Comparison of ENCODE assay signal across 25 mouse cellular contexts in the genomic region with DNA sequence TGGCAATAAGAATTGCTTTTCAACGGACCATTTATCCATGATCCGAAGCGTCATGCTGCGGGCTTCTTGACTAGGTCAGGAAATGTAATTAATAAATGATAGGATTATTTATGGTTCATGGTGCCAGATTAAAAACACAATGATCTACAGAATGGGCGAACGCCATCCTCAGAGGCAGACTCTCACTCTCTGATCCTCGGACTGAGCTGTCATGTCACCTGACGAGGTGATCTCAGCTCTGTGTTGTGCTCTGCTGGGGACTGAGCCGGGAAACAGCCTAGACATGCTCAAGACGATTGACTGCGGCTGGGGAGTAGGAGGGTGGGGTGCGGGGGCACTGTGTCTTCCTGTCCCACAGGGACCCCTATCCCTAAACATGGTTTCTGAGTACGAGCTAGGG.
A peak's percentile ranks its signal among the peaks of the same experiment; 100 is the strongest.
DNase-seq lines count a peak whose midpoint lies in the region; ATAC-seq lines count a peak whose summit lies in the region.
"Had no signal": no experiment of that assay in that cellular context is flagged by ENCODE, and none has a peak within 500 bp of the region (broad histone marks: within the 10 kb centered on the region; RNA-seq: fewer than 3 reads in every experiment).

No protein-coding gene starts in this region.

- WGBS in forebrain, embryonic 12.5 days: 47% methylated on average over 13 of the region's 13 CpGs
- WGBS in forebrain, embryonic 10.5 days: 68% methylated on average over 13 of the region's 13 CpGs
- WGBS in hindbrain, embryonic 16.5 days: 44% methylated on average over 13 of the region's 13 CpGs
- 71% methylated on average over 13 of the region's 13 CpGs for WGBS in hindbrain, embryonic 10.5 days
- WGBS in neural tube, embryonic 13.5 days: 35% methylated on average over 13 of the region's 13 CpGs
- 70% methylated on average over 13 of the region's 13 CpGs for WGBS in intestine, embryonic 15.5 days

- H3K4me1 ChIP-seq in forebrain, embryonic 12.5 days: peaks cover 23% of the 10 kb centered on the region
- peaks cover 24% of the 10 kb centered on the region for H3K4me1 ChIP-seq in forebrain, embryonic 10.5 days
- H3K4me1 ChIP-seq in hindbrain, embryonic 16.5 days (ENCODE audit: control insufficient read depth, insufficient read depth, low read depth, low read length): peaks cover 7% of the 10 kb centered on the region
- peaks cover 8% of the 10 kb centered on the region; the same call in 1 of the 2 replicates for H3K4me1 ChIP-seq in hindbrain, embryonic 10.5 days (replicated peaks)
- peaks cover 12% of the 10 kb centered on the region for H3K4me1 ChIP-seq in neural tube, embryonic 13.5 days (replicated peaks)
- H3K4me1 ChIP-seq in intestine, embryonic 15.5 days (replicated peaks): no peaks in the 10 kb centered on the region
- H3K4me1 ChIP-seq: embryonic facial prominence, embryonic 12.5 days; liver, embryonic 12.5 days; stomach, embryonic 15.5 days had no signal

- no peaks in the 10 kb centered on the region for H3K36me3 ChIP-seq in forebrain, embryonic 12.5 days (replicated peaks)
- H3K36me3 ChIP-seq in forebrain, embryonic 10.5 days (replicated peaks): no peaks in the 10 kb centered on the region
- H3K36me3 ChIP-seq in hindbrain, embryonic 16.5 days (ENCODE audit: control insufficient read depth, insufficient read depth, low read length): no peaks in the 10 kb centered on the region
- H3K36me3 ChIP-seq in hindbrain, embryonic 10.5 days: no peaks in the 10 kb centered on the region
- no peaks in the 10 kb centered on the region for H3K36me3 ChIP-seq in neural tube, embryonic 13.5 days
- H3K36me3 ChIP-seq in intestine, embryonic 15.5 days: no peaks in the 10 kb centered on the region
- H3K36me3 ChIP-seq: embryonic facial prominence, embryonic 12.5 days; heart, embryonic 12.5 days; liver, embryonic 12.5 days; stomach, embryonic 15.5 days had no signal

- H3K4me3 ChIP-seq in forebrain, embryonic 12.5 days (replicated peaks): no peak overlapping the region
- no peak overlapping the region for H3K4me3 ChIP-seq in forebrain, embryonic 10.5 days
- H3K4me3 ChIP-seq in hindbrain, embryonic 16.5 days (ENCODE audit: low read length): no peak overlapping the region
- no peak overlapping the region for H3K4me3 ChIP-seq in hindbrain, embryonic 10.5 days
- H3K4me3 ChIP-seq in neural tube, embryonic 13.5 days: no peak overlapping the region
- H3K4me3 ChIP-seq in intestine, embryonic 15.5 days (replicated peaks): no peak overlapping the region
- H3K4me3 ChIP-seq: embryonic facial prominence, embryonic 12.5 days; heart, adult 2 months; heart, embryonic 12.5 days; liver, embryonic 12.5 days; stomach, embryonic 15.5 days had no signal

- ATAC-seq in forebrain, embryonic 12.5 days (ENCODE audit: low FRiP score): 0 out of 2 replicates have a peak, but pooled peaks have one; percentile 23
- peak; percentile 52; the same call in 1 of the 2 replicates for ATAC-seq in hindbrain, embryonic 16.5 days
- peak; percentile 75; the same call in 1 of the 2 replicates for ATAC-seq in neural tube, embryonic 13.5 days (ENCODE audit: low read depth)
- ATAC-seq in inflammation-experienced regulatory T-cells, adult 6 months: no peak
- no peak for ATAC-seq in intestine, embryonic 15.5 days
- ATAC-seq: activated CD4-positive, CD25-positive, alpha-beta regulatory T cell, adult 4 months; liver, embryonic 12.5 days; liver, postnatal 0 days had no signal

- H3K9me3 ChIP-seq in forebrain, embryonic 12.5 days: no peaks in the 10 kb centered on the region
- no peaks in the 10 kb centered on the region for H3K9me3 ChIP-seq in forebrain, embryonic 10.5 days
- H3K9me3 ChIP-seq in hindbrain, embryonic 16.5 days (ENCODE audit: control insufficient read depth, low read length): no peaks in the 10 kb centered on the region
- no peaks in the 10 kb centered on the region for H3K9me3 ChIP-seq in hindbrain, embryonic 10.5 days
- H3K9me3 ChIP-seq in neural tube, embryonic 13.5 days: no peaks in the 10 kb centered on the region
- H3K9me3 ChIP-seq in intestine, embryonic 15.5 days: no peaks in the 10 kb centered on the region
- H3K9me3 ChIP-seq: embryonic facial prominence, embryonic 12.5 days; heart, embryonic 12.5 days; liver, embryonic 12.5 days; stomach, embryonic 15.5 days had no signal

- no peak overlapping the region for H3K27ac ChIP-seq in forebrain, embryonic 12.5 days
- no peak overlapping the region for H3K27ac ChIP-seq in forebrain, embryonic 10.5 days
- no peak overlapping the region for H3K27ac ChIP-seq in hindbrain, embryonic 16.5 days (ENCODE audit: low read depth, low read length)
- H3K27ac ChIP-seq in hindbrain, embryonic 10.5 days: no peak overlapping the region
- no peak overlapping the region for H3K27ac ChIP-seq in neural tube, embryonic 13.5 days (replicated peaks)
- no peak overlapping the region for H3K27ac ChIP-seq in intestine, embryonic 15.5 days
- H3K27ac ChIP-seq: embryonic facial prominence, embryonic 12.5 days; heart, adult 2 months; liver, embryonic 12.5 days; stomach, embryonic 15.5 days had no signal

- no peak overlapping the region for H3K9ac ChIP-seq in forebrain, embryonic 12.5 days
- H3K9ac ChIP-seq in hindbrain, embryonic 16.5 days (ENCODE audit: low read depth, low read length): no peak overlapping the region
- no peak overlapping the region for H3K9ac ChIP-seq in neural tube, embryonic 13.5 days
- no peak overlapping the region for H3K9ac ChIP-seq in intestine, embryonic 15.5 days
- H3K9ac ChIP-seq: embryonic facial prominence, embryonic 12.5 days; heart, embryonic 12.5 days; liver, embryonic 12.5 days; liver, postnatal 0 days; stomach, embryonic 15.5 days had no signal

- no peak overlapping the region for H3K4me2 ChIP-seq in forebrain, embryonic 12.5 days
- no peak overlapping the region for H3K4me2 ChIP-seq in hindbrain, embryonic 16.5 days (ENCODE audit: low read length)
- H3K4me2 ChIP-seq in neural tube, embryonic 13.5 days: peak overlapping the region; percentile 13; the same call in 1 of the 2 replicates
- no peak overlapping the region for H3K4me2 ChIP-seq in intestine, embryonic 15.5 days (replicated peaks)
- H3K4me2 ChIP-seq: embryonic facial prominence, embryonic 12.5 days; heart, embryonic 12.5 days; liver, embryonic 12.5 days; stomach, embryonic 15.5 days had no signal

- peaks cover 38% of the 10 kb centered on the region for H3K27me3 ChIP-seq in forebrain, embryonic 12.5 days
- peaks cover 56% of the 10 kb centered on the region for H3K27me3 ChIP-seq in forebrain, embryonic 10.5 days (ENCODE audit: poor library complexity, severe bottlenecking)
- 0 out of 2 replicates have a peak, but pooled peaks cover 2% of the 10 kb centered on the region for H3K27me3 ChIP-seq in hindbrain, embryonic 16.5 days (replicated peaks; ENCODE audit: control insufficient read depth, insufficient read depth, low read length)
- peaks cover 11% of the 10 kb centered on the region; the same call in 1 of the 2 replicates for H3K27me3 ChIP-seq in hindbrain, embryonic 10.5 days (ENCODE audit: insufficient read depth, poor library complexity, severe bottlenecking)
- H3K27me3 ChIP-seq in neural tube, embryonic 13.5 days: peaks cover 59% of the 10 kb centered on the region
- no peaks in the 10 kb centered on the region; the same call in none of the 2 replicates for H3K27me3 ChIP-seq in intestine, embryonic 15.5 days (replicated peaks)
- H3K27me3 ChIP-seq: embryonic facial prominence, embryonic 12.5 days; heart, embryonic 12.5 days had no signal

- DNase-seq in forebrain, embryonic 10.5 days (ENCODE audit: extremely low spot score, low spot score): no peak
- no peak for DNase-seq in hindbrain, embryonic 10.5 days (ENCODE audit: low spot score)
- DNase-seq in neural tube, embryonic 10.5 days (ENCODE audit: extremely low spot score, low spot score): no peak
- DNase-seq: adrenal gland, adult 2 months; adrenal gland, postnatal 36 days; cerebellum, adult 2 months; cerebellum, postnatal 25 days; heart, adult 2 months; heart, postnatal 4 days; kidney, adult 18-20 months; layer of hippocampus, postnatal 36 days; left cerebral cortex, postnatal 4 days; liver, postnatal 0 days; lung, postnatal 36 days; right cerebral cortex, postnatal 25 days had no signal

Comparison
In these comparisons a context has a peak if more than half of its experiments do, and no peak if none do; other contexts are left out.
1. ATAC-seq: peak in forebrain, embryonic 12.5 days (single experiment), hindbrain, embryonic 16.5 days (single experiment) and neural tube, embryonic 13.5 days (single experiment); none in inflammation-experienced regulatory T-cells, adult 6 months (single experiment) and intestine, embryonic 15.5 days (single experiment).